Mouse (Mus musculus): Measurements from ENCODE around the gene Fbxw7. TPM values are rescaled to one million over a fixed set of nuclear protein-coding genes. Genes with fewer than 3 reads are reported as not detected.
A peak's percentile ranks its signal among the peaks of the same experiment; 100 is the strongest.
"Not testable (repeated sequence)": the region's sequence is repeated elsewhere in the genome, so short reads cannot be mapped to it uniquely, and the experiment has no call there.

Fbxw7 gene
- polyA plus RNA-seq, 1 experiment from 2014 or later: 3.8 TPM

- no peak overlapping the region for H3K9ac ChIP-seq
- no peak overlapping the region for H3K27ac ChIP-seq
- H3K36me3 ChIP-seq: no peaks in the 10 kb centered on the region
- H3K4me2 ChIP-seq: no peak overlapping the region
- no peak for ATAC-seq (ENCODE audit: low read depth)
- WGBS (ENCODE audit: insufficient replicate concordance): 41% methylated on average over 7 of the region's 7 CpGs
- H3K4me3 ChIP-seq (replicated peaks): no peak overlapping the region
- DNase-seq: no peak
- H3K4me1 ChIP-seq (replicated peaks): peaks cover 32% of the 10 kb centered on the region
- H3K27me3 ChIP-seq: no peaks in the 10 kb centered on the region
- no peaks in the 10 kb centered on the region for H3K9me3 ChIP-seq (replicated peaks)
These were observed 37.8 kb downstream of the Fbxw7 start for GRCm38 (mm10) chr3:84852877-84853276.

- Histone ChIP-seq H3K27ac (no peak overlapping the region), H3K4me2 (no peak overlapping the region), H3K4me3 (replicated peaks) (no peak overlapping the region), H3K4me1 (replicated peaks) (peaks cover 32% of the 10 kb centered on the region), H3K9ac (no peak overlapping the region), H3K9me3 (replicated peaks) (no peaks in the 10 kb centered on the region), H3K36me3 (no peaks in the 10 kb centered on the region), H3K27me3 (no peaks in the 10 kb centered on the region)
- 61% methylated on average over 1 of the region's 1 CpGs for WGBS (ENCODE audit: insufficient replicate concordance)
- no peak for DNase-seq
- no peak for ATAC-seq (ENCODE audit: low read depth)
These were observed 39.4 kb downstream of the Fbxw7 start for GRCm38 (mm10) chr3:84854440-84854839.

GRCm38 (mm10) chr3:84860669-84861068 lies 45.6 kb downstream of the Fbxw7 start:
- DNase-seq: no peak
- 69% methylated on average over 1 of the region's 1 CpGs for WGBS (ENCODE audit: insufficient replicate concordance)
- peak; percentile 71 for ATAC-seq (ENCODE audit: low read depth)
- Histone ChIP-seq H3K4me1 (replicated peaks) (peaks cover 19% of the 10 kb centered on the region), H3K36me3 (no peaks in the 10 kb centered on the region), H3K9ac (no peak overlapping the region), H3K9me3 (replicated peaks) (no peaks in the 10 kb centered on the region), H3K4me3 (replicated peaks) (no peak overlapping the region), H3K4me2 (no peak overlapping the region), H3K27me3 (no peaks in the 10 kb centered on the region), H3K27ac (no peak overlapping the region)

DNA sequence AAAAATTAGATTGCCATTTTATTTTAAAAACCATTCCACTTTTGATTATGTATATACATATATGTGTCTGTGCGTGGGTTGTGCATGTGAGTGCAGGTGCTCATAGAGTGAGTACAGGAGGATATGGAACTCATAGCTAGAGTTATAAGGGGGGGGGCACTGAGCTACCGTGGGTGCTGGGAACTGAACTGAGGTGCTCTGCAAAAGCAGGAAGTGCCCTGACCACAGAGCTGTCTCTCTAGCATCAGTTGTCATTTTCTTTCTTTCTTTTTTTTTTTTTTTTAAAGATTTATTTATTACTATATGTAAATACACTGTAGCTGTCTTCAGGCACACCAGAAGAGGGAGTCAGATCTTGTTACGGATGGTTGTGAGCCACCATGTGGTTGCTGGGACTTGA lies 46.7 kb downstream of the Fbxw7 start:
- not testable (repeated sequence) for H3K9ac ChIP-seq; H3K9me3 ChIP-seq (replicated peaks); H3K27ac ChIP-seq; DNase-seq; ATAC-seq (ENCODE audit: low read depth); H3K27me3 ChIP-seq; H3K36me3 ChIP-seq; H3K4me3 ChIP-seq (replicated peaks); H3K4me2 ChIP-seq
- H3K4me1 ChIP-seq (replicated peaks): peaks cover 20% of the 10 kb centered on the region
- WGBS (ENCODE audit: insufficient replicate concordance): 61% methylated on average over 3 of the region's 3 CpGs

DNA sequence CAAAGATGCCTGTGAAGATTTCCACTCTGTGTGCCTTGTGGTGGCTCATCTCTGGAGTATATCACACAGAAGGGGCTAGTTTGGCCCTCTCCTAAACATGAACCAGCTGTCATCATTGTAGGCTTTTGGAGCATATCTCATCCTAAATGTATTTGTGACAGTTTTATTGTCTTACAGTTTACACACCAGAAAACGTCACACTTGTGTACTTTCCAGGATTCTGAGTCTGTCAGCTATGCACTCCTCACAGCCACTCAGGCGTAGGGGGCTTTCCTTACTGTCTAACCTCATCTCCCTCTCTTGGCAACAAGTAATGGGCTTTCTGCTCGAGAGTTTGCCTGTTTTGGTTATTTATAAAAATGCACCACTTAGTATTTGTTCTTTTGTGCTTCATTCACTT lies 50.6 kb downstream of the Fbxw7 start:
- Histone ChIP-seq H3K4me2 (no peak overlapping the region), H3K27ac (no peak overlapping the region), H3K4me1 (replicated peaks) (peaks cover 13% of the 10 kb centered on the region), H3K27me3 (no peaks in the 10 kb centered on the region), H3K4me3 (replicated peaks) (no peak overlapping the region), H3K9ac (no peak overlapping the region), H3K36me3 (no peaks in the 10 kb centered on the region), H3K9me3 (replicated peaks) (no peaks in the 10 kb centered on the region)
- ATAC-seq (ENCODE audit: low read depth): no peak
- WGBS (ENCODE audit: insufficient replicate concordance): 67% methylated on average over 3 of the region's 3 CpGs
- no peak for DNase-seq

- Histone ChIP-seq H3K4me2 (no peak overlapping the region), H3K9ac (no peak overlapping the region), H3K4me3 (replicated peaks) (no peak overlapping the region), H3K9me3 (replicated peaks) (no peaks in the 10 kb centered on the region), H3K27me3 (no peaks in the 10 kb centered on the region), H3K36me3 (no peaks in the 10 kb centered on the region), H3K4me1 (replicated peaks) (peaks cover 13% of the 10 kb centered on the region), H3K27ac (no peak overlapping the region)
- ATAC-seq (ENCODE audit: low read depth) (peak; percentile 43; the same call in 1 of the 2 replicates), DNase-seq (no peak)
- 61% methylated on average over 4 of the region's 4 CpGs for WGBS (ENCODE audit: insufficient replicate concordance)
These were observed 51.8 kb downstream of the Fbxw7 start for GRCm38 (mm10) chr3:84866866-84867265.

- no peaks in the 10 kb centered on the region for H3K27me3 ChIP-seq
- peaks cover 13% of the 10 kb centered on the region for H3K4me1 ChIP-seq (replicated peaks)
- H3K9ac ChIP-seq: no peak overlapping the region
- H3K36me3 ChIP-seq: no peaks in the 10 kb centered on the region
- 51% methylated on average over 1 of the region's 1 CpGs for WGBS (ENCODE audit: insufficient replicate concordance)
- H3K4me2 ChIP-seq: no peak overlapping the region
- DNase-seq (no peak), ATAC-seq (ENCODE audit: low read depth) (no peak)
- no peak overlapping the region for H3K27ac ChIP-seq
- H3K4me3 ChIP-seq (replicated peaks): no peak overlapping the region
- H3K9me3 ChIP-seq (replicated peaks): no peaks in the 10 kb centered on the region
These were observed 52.4 kb downstream of the Fbxw7 start for GRCm38 (mm10) chr3:84867434-84867975.

DNA sequence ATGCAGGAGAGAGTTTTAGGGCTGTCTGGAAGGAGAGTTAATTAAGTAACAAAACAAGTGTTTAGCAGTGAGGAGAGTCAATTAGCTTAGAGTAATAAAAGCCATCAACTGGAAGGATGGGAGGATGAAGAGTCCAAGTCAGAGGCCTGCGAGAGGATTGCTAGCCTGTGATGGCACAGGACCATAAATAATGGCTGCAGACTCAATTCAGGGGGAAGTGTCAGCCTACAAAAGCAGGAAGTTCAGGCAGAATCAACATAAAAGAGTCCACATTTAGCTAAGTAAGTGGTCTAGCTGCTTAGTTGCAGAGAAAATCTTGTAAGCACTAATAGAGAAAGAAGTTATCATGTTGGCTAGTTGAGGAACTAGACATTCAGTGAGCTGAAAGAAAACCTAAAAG lies 52.9 kb downstream of the Fbxw7 start:
- Histone ChIP-seq H3K4me3 (replicated peaks) (no peak overlapping the region), H3K27ac (no peak overlapping the region), H3K9me3 (replicated peaks) (no peaks in the 10 kb centered on the region), H3K36me3 (no peaks in the 10 kb centered on the region), H3K4me1 (replicated peaks) (peaks cover 13% of the 10 kb centered on the region), H3K9ac (no peak overlapping the region), H3K4me2 (no peak overlapping the region), H3K27me3 (no peaks in the 10 kb centered on the region)
- 47% methylated on average over 1 of the region's 1 CpGs for WGBS (ENCODE audit: insufficient replicate concordance)
- DNase-seq (no peak), ATAC-seq (ENCODE audit: low read depth) (no peak)

- H3K9ac ChIP-seq: no peak overlapping the region
- ATAC-seq (ENCODE audit: low read depth) (no peak), DNase-seq (no peak)
- no peak overlapping the region for H3K27ac ChIP-seq
- no peak overlapping the region for H3K4me3 ChIP-seq (replicated peaks)
- peaks cover 13% of the 10 kb centered on the region for H3K4me1 ChIP-seq (replicated peaks)
- H3K9me3 ChIP-seq (replicated peaks): no peaks in the 10 kb centered on the region
- no peaks in the 10 kb centered on the region for H3K27me3 ChIP-seq
- no peaks in the 10 kb centered on the region for H3K36me3 ChIP-seq
- no peak overlapping the region for H3K4me2 ChIP-seq
These were observed 55.1 kb downstream of the Fbxw7 start for GRCm38 (mm10) chr3:84870126-84870525.

DNA sequence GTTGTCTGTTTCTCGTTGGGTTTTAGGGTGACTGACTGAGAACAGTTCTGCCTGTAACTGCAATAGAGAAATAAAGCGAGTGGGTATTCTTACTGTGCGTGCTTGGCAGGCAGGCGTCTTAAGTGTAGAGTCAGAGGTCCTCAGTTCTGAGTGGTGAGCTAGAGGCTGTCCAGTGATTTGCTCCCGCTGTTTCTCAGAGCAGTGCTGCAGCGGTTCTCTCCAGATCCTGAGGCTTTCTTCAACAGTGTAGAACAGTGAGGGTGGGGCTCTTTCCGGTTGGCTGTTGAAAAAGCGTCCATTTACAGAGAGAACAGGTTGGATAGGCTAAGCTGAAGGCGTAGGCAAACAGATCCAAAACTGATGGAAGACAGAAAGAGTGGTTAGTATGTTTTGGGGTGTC lies 60.2 kb downstream of the Fbxw7 start:
- no peaks in the 10 kb centered on the region for H3K36me3 ChIP-seq
- no peaks in the 10 kb centered on the region; the same call in 1 of the 2 replicates for H3K4me1 ChIP-seq (replicated peaks)
- WGBS (ENCODE audit: insufficient replicate concordance): 78% methylated on average over 9 of the region's 9 CpGs
- ATAC-seq (ENCODE audit: low read depth) (no peak), DNase-seq (no peak)
- H3K9me3 ChIP-seq (replicated peaks): no peaks in the 10 kb centered on the region
- no peak overlapping the region for H3K9ac ChIP-seq
- H3K4me3 ChIP-seq (replicated peaks): no peak overlapping the region
- H3K27ac ChIP-seq: no peak overlapping the region
- no peaks in the 10 kb centered on the region for H3K27me3 ChIP-seq
- H3K4me2 ChIP-seq: no peak overlapping the region

DNA sequence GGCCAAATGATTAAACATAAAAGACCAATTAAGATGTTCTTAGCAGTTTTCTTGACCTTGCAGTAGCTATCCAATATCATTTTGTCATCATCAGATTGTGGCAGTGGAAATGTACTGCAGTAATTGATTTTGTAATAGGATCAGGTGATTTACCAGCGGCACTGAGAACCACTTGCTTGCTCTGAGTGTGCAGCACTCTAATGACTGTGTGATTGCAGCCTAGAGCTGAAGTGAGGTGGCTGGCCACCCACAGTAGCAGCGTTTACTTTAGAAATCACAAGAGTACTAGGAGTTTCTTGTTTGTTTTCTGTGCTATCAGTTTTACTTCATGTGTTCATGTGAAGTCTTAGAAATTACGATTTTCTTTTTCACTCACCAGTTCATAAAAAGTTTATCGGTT lies 61.1 kb downstream of the Fbxw7 start:
- Histone ChIP-seq H3K36me3 (no peaks in the 10 kb centered on the region), H3K27ac (no peak overlapping the region), H3K9ac (no peak overlapping the region), H3K4me1 (replicated peaks) (no peaks in the 10 kb centered on the region; the same call in 1 of the 2 replicates), H3K4me3 (replicated peaks) (no peak overlapping the region), H3K4me2 (no peak overlapping the region), H3K9me3 (replicated peaks) (no peaks in the 10 kb centered on the region), H3K27me3 (no peaks in the 10 kb centered on the region)
- ATAC-seq (ENCODE audit: low read depth) (no peak), DNase-seq (no peak)
- 79% methylated on average over 4 of the region's 4 CpGs for whole genome bisulfite sequencing (ENCODE audit: insufficient replicate concordance)

GRCm38 (mm10) chr3:84883817-84884483 lies 68.9 kb downstream of the Fbxw7 start:
- no peak overlapping the region for H3K27ac ChIP-seq

More at GRCm38 (mm10) chr3:84883817-84884483, 68.9 kb downstream of the Fbxw7 start:
- Histone ChIP-seq H3K4me1 (replicated peaks) (peaks cover 13% of the 10 kb centered on the region), H3K27me3 (no peaks in the 10 kb centered on the region), H3K36me3 (no peaks in the 10 kb centered on the region), H3K4me2 (no peak overlapping the region), H3K9me3 (replicated peaks) (no peaks in the 10 kb centered on the region), H3K9ac (no peak overlapping the region), H3K4me3 (replicated peaks) (no peak overlapping the region)
- WGBS (ENCODE audit: insufficient replicate concordance): 26% methylated on average over 11 of the region's 11 CpGs
- DNase-seq (no peak), ATAC-seq (ENCODE audit: low read depth) (peak; percentile 45; the same call in 1 of the 2 replicates)
